9 mouse cellular contexts compared by ENCODE assay signal in genomic region chr12:102730798-102731619, GRCm38 (mm10). TPM values are rescaled to one million over a fixed set of nuclear protein-coding genes. Genes with fewer than 3 reads are reported as not detected.
DNase-seq lines count a peak whose midpoint lies in the region; ATAC-seq and TF ChIP-seq lines count a peak whose summit lies in the region.
"Had no signal": no experiment of that assay in that cellular context is flagged by ENCODE, and none has a peak within 500 bp of the region (broad histone marks: within the 10 kb centered on the region; RNA-seq: fewer than 3 reads in every experiment).

No protein-coding gene starts in this region.

- H3K9me3 ChIP-seq in limb, embryonic 15.5 days, result no peaks in the 10 kb centered on the region

- H3K36me3 ChIP-seq in limb, embryonic 15.5 days, result no peaks in the 10 kb centered on the region

- no peak for TF ChIP-seq CTCF in Patski (IDR thresholded peaks at IDR 0.05)

- peak overlapping the region; percentile 84 for H3K27ac ChIP-seq in limb, embryonic 15.5 days

- ATAC-seq in frontal cortex, adult (ENCODE audit: low TSS enrichment), result peak; percentile 7; the same call in 1 of the 2 replicates
- peak; percentile 36 for ATAC-seq in Patski
- 0 out of 2 replicates have a peak, but pooled peaks have one; percentile 6 for ATAC-seq in limb, embryonic 15.5 days (ENCODE audit: insufficient number of reproducible peaks, low FRiP score, low TSS enrichment, low read depth)

- CTCF ChIA-PET in Patski (lab: Charles Lee), result interaction anchor here (1.7 to 3.5 kb wide), 2 partner anchors 9 to 11 kb away, joined by 4 to 12 read pairs; no protein-coding TSS in a partner anchor

- peak overlapping the region; percentile 43 for H3K4me2 ChIP-seq in limb, embryonic 15.5 days

- H3K9ac ChIP-seq in limb, embryonic 15.5 days, result no peak overlapping the region

- in situ Hi-C loops in Patski (cut with MboI; ENCODE audit: low pct_unique_long_range_greater_than_20kb), result loop anchor here (5.0 kb wide), 1 partner anchor 204 kb away; no protein-coding TSS in a partner anchor

- H3K27me3 ChIP-seq in Patski, result no peaks in the 10 kb centered on the region
- no peaks in the 10 kb centered on the region for H3K27me3 ChIP-seq in limb, embryonic 15.5 days
- H3K27me3 ChIP-seq: CH12.LX had no signal

- no peak for DNase-seq in frontal cortex, postnatal 10 days (ENCODE audit: low spot score in 2 of 2)
- DNase-seq in Patski (ENCODE audit: low read depth, low spot score), result peak; percentile 55
- peak; percentile 82 for DNase-seq in forelimb bud, embryonic 11.5 days (ENCODE audit: low read depth, low spot score)
- DNase-seq in yolk sac, embryonic 10.5 days (ENCODE audit: low spot score), result peak; percentile 71
- DNase-seq in layer of hippocampus, adult 11-12 months (ENCODE audit: low spot score), result no peak
- DNase-seq in cerebellum, adult 18-20 months, result no peak

- peak overlapping the region; percentile 33 for H3K4me3 ChIP-seq in limb, embryonic 15.5 days

- POLR2A ChIA-PET in Patski (lab: Charles Lee), result interaction anchor here (0.6 to 0.7 kb wide), 2 partner anchors 16 to 91 kb away, joined by 3 to 4 read pairs; no protein-coding TSS in a partner anchor

- WGBS in limb, embryonic 15.5 days, result 8% methylated on average over 16 of the region's 16 CpGs

- peaks cover 23% of the 10 kb centered on the region for H3K4me1 ChIP-seq in limb, embryonic 15.5 days

RNA-seq across cellular contexts. Expression of gene Moap1, which starts 12.5 kb away (rescaled TPM):
- 13.3 TPM for polyA plus RNA-seq in Patski (2021)
- polyA plus RNA-seq in limb, embryonic 15.5 days (2015; fragmentation: Nextera tagmentation; extraction: Ambion mirVana), result 21.7 and 21.8 TPM in 2 replicates

RNA-seq across cellular contexts. Expression of gene Tmem251, which starts 12.6 kb away (rescaled TPM):
- polyA plus RNA-seq in Patski (2021), result 6.5 TPM
- 9.2 and 9.4 TPM in 2 replicates for polyA plus RNA-seq in limb, embryonic 15.5 days (2015; fragmentation: Nextera tagmentation; extraction: Ambion mirVana)

RNA-seq across cellular contexts. Expression of gene Itpk1, which starts 26.3 kb away (rescaled TPM):
- 22.9 TPM for polyA plus RNA-seq in Patski (2021)
- 10.1 and 10.9 TPM in 2 replicates for polyA plus RNA-seq in limb, embryonic 15.5 days (2015; fragmentation: Nextera tagmentation; extraction: Ambion mirVana)

RNA-seq across cellular contexts. Expression of gene Gm28051, which starts 26.6 kb away (rescaled TPM):
- polyA plus RNA-seq in Patski (2021), result not detected
- not detected in 2 replicates for polyA plus RNA-seq in limb, embryonic 15.5 days (2015; fragmentation: Nextera tagmentation; extraction: Ambion mirVana)

RNA-seq across cellular contexts. Expression of gene Gon7, which starts 26.6 kb away (rescaled TPM):
- polyA plus RNA-seq in Patski (2021), result 14.6 TPM
- polyA plus RNA-seq in limb, embryonic 15.5 days (2015; fragmentation: Nextera tagmentation; extraction: Ambion mirVana), result 19.7 and 20.6 TPM in 2 replicates

Comparison
In these comparisons a context has a peak if more than half of its experiments do, and no peak if none do; other contexts are left out.
1. DNase-seq: peak in Patski (single experiment), forelimb bud, embryonic 11.5 days (single experiment) and yolk sac, embryonic 10.5 days (single experiment); none in frontal cortex, postnatal 10 days (0 of 2), layer of hippocampus, adult 11-12 months (single experiment) and cerebellum, adult 18-20 months (0 of 2).
2. Peak in every context shown above with its lines, with median percentiles within 50 percentile points of each other: ATAC-seq.